Mouse (Mus musculus) megakaryocyte, embryonic 14.5 days (primary cell): ENCODE measurements around the gene Cyb561. TPM values are rescaled to one million over a fixed set of nuclear protein-coding genes. Genes with fewer than 3 reads are reported as not detected.

Experiments
- H3K27me3 ChIP-seq: replicated peaks from 2 replicates; pipeline ENCODE3; 2012; ENCODE audit warnings: inconsistent platforms
- H3K36me3 ChIP-seq: replicated peaks from 2 replicates; pipeline ENCODE3; 2012; ENCODE audit warnings: low read length, inconsistent platforms, mixed read lengths
- H3K4me1 ChIP-seq: 2 replicates; pipeline ENCODE4 v1.6.1; 2012; ENCODE audit warnings: inconsistent platforms
- H3K4me3 ChIP-seq: replicated peaks from 2 replicates; pipeline ENCODE3; 2012; ENCODE audit warnings: moderate library complexity, mild to moderate bottlenecking, inconsistent platforms
- H3K9me3 ChIP-seq: 2 replicates; pipeline ENCODE4 v1.6.1; 2012; ENCODE audit warnings: inconsistent platforms
- FLI1 ChIP-seq: IDR thresholded peaks from 2 replicates; pipeline ENCODE4 v1.6.1; 2012; ENCODE audit warnings: low read length, inconsistent platforms, mixed read lengths
- GATA1 ChIP-seq: IDR thresholded peaks from 3 replicates; pipeline ENCODE4 v1.6.1; 2012; ENCODE audit warnings: mixed read lengths, low read length, inconsistent platforms, borderline replicate concordance
- polyA plus RNA-seq: library from polyadenylated mRNA; stranded (reverse); fragments of >175 nt; gene quantifications from 2 replicates; pipeline ENCODE4 v1.2.3, GENCODE M21; 2012; ENCODE audit warnings: low replicate concordance; ENCODE audit not compliant: insufficient read depth

Cyb561 gene
- polyA plus RNA-seq, 1 experiment = not detected

DNA sequence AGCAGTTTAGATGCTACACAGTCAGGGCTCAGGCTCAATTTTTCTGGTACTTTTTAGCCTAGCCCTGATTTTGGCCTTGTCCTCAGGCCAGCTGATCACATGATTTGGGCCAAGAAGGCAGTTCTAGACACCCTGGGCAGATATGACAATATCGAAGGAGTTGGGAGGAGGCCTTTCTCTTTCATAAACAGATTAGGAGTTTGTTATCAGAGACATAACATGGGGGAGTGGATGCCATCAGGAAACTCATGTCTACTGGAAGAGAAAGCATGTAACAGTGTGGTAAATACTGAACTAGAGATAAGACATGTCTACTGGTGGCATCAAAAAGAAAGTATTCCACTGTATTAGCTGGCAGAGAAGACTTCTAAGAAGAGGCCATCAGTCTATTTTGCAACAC is 67.6 kb downstream of the Cyb561 start:
- H3K4me3 ChIP-seq = no peak overlapping the region
- H3K4me1 ChIP-seq = peaks cover 11% of the 10 kb centered on the region
- H3K36me3 ChIP-seq = peaks cover 52% of the 10 kb centered on the region
- no peaks in the 10 kb centered on the region for H3K27me3 ChIP-seq
- H3K9me3 ChIP-seq = no peaks in the 10 kb centered on the region
- TF ChIP-seq FLI1 (no peak), GATA1 (no peak)

Other genes with a start within 250 kb of the Cyb561 start
- gene Ace, start 14.6 kb upstream of the Cyb561 start, polyA plus RNA-seq = 0.17 and 0.89 TPM in 2 replicates
- gene Ace3, start 41.3 kb upstream of the Cyb561 start, polyA plus RNA-seq = not detected in 2 replicates
- not detected in 2 replicates for gene Kcnh6, start 54.8 kb upstream of the Cyb561 start, polyA plus RNA-seq
- gene Dcaf7, start 83.5 kb upstream of the Cyb561 start, polyA plus RNA-seq = 1.7 and 5.8 TPM in 2 replicates
- 2.7 and 3.8 TPM in 2 replicates for gene Taco1, start 112.7 kb upstream of the Cyb561 start, polyA plus RNA-seq
- 1.5 and 1.6 TPM in 2 replicates for gene Map3k3, start 131.3 kb upstream of the Cyb561 start, polyA plus RNA-seq
- gene Gm10840, start 207.5 kb upstream of the Cyb561 start, polyA plus RNA-seq = not detected in 2 replicates
- 121 and 146 TPM in 2 replicates for gene Limd2, start 207.5 kb upstream of the Cyb561 start, polyA plus RNA-seq
- 50.4 and 187 TPM in 2 replicates for gene Strada, start 248.8 kb upstream of the Cyb561 start, polyA plus RNA-seq